Mouse (Mus musculus) CH12.LX (cell line): ENCODE measurements around the gene Arsa. TPM values are rescaled to one million over a fixed set of nuclear protein-coding genes. Genes with fewer than 3 reads are reported as not detected.

Experiments
- DNase-seq: peaks from one replicate; pipeline ENCODE4 v3.0.0-alpha.2; 2013; ENCODE audit errors: extremely low read depth
- H3K27ac ChIP-seq: 2 replicates; pipeline ENCODE4 v1.5.1; 2012; ENCODE audit warnings: low read depth, mild to moderate bottlenecking, control low read depth, moderate library complexity; ENCODE audit not compliant: insufficient read depth
- H3K27me3 ChIP-seq: replicated peaks from 2 replicates; pipeline ENCODE3; 2012; ENCODE audit warnings: inconsistent platforms
- H3K36me3 ChIP-seq, 2 experiments: replicated peaks in 1 of 2; 2 replicates each; pipeline versions ENCODE3 to v1.6.1; 2012; ENCODE audit warnings: inconsistent platforms in 1 of 2, low read length in 1 of 2, mild to moderate bottlenecking in 1 of 2, mixed read lengths in 1 of 2, moderate library complexity in 1 of 2; ENCODE audit not compliant: control insufficient read depth in 1 of 2, insufficient read depth in 1 of 2
- H3K4me1 ChIP-seq, 2 experiments: 2 replicates each; pipeline ENCODE4 v1.6.1; 2012; ENCODE audit warnings: inconsistent platforms in 1 of 2, moderate library complexity in 1 of 2; ENCODE audit not compliant: insufficient read depth in 2 of 2, control insufficient read depth in 1 of 2
- H3K4me2 ChIP-seq: 2 replicates; pipeline ENCODE4 v1.6.1; 2012; ENCODE audit warnings: low read depth, mild to moderate bottlenecking, control low read depth; ENCODE audit not compliant: poor library complexity, insufficient read depth, severe bottlenecking
- H3K4me3 ChIP-seq, 3 experiments: fragments of 150-350 bp in 1 of 3; sonication (generic) in 1 of 3; replicated peaks in 1 of 3; 2 replicates each; pipeline versions ENCODE3 to v1.5.1; 2011 to 2012; ENCODE audit warnings: low read depth in 2 of 3, low read length in 2 of 3, mild to moderate bottlenecking in 2 of 3, moderate library complexity in 2 of 3, control low read depth in 1 of 3, improper control_type of control experiment in 1 of 3, inconsistent platforms in 1 of 3, mixed read lengths in 1 of 3; ENCODE audit not compliant: poor library complexity in 1 of 3
- H3K79me2 ChIP-seq: replicated peaks from 2 replicates; pipeline ENCODE4 v1.6.1; 2012; ENCODE audit warnings: mild to moderate bottlenecking, moderate library complexity; ENCODE audit not compliant: control insufficient read depth, poor library complexity, insufficient read depth, severe bottlenecking; ENCODE audit errors: extremely low read depth
- H3K9ac ChIP-seq: 2 replicates; pipeline ENCODE4 v1.6.1; 2012; ENCODE audit warnings: low read depth, mild to moderate bottlenecking, control low read depth, moderate library complexity; ENCODE audit not compliant: insufficient read depth
- H3K9me3 ChIP-seq: replicated peaks from 2 replicates; pipeline ENCODE3; 2012; ENCODE audit warnings: low read length, inconsistent platforms, mixed read lengths
- BHLHE40 ChIP-seq: IDR thresholded peaks from 2 replicates; pipeline ENCODE4 v1.6.1; 2011; ENCODE audit warnings: mild to moderate bottlenecking, low read depth, low read length, improper control_type of control experiment
- CHD2 ChIP-seq: IDR thresholded peaks from 2 replicates; pipeline ENCODE4 v1.6.1; 2011; ENCODE audit warnings: low read length, improper control_type of control experiment
- E2F4 ChIP-seq: IDR thresholded peaks from 2 replicates; pipeline ENCODE4 v1.6.1; 2011; ENCODE audit warnings: low read depth, low read length, improper control_type of control experiment; ENCODE audit not compliant: insufficient replicate concordance
- ELF1 ChIP-seq: IDR thresholded peaks from 2 replicates; pipeline ENCODE4 v1.6.1; 2014; ENCODE audit warnings: low read depth, mild to moderate bottlenecking, inconsistent platforms, low read length, improper control_type of control experiment
- EP300 ChIP-seq: IDR thresholded peaks from 2 replicates; pipeline ENCODE4 v1.6.1; 2011; ENCODE audit warnings: low read length, improper control_type of control experiment
- ETS1 ChIP-seq: conservative IDR thresholded peaks from 2 replicates; pipeline ENCODE4 v1.6.1; 2012; ENCODE audit warnings: low read depth, mild to moderate bottlenecking, inconsistent platforms, low read length, improper control_type of control experiment, moderate library complexity
- JUN ChIP-seq: IDR thresholded peaks from 2 replicates; pipeline ENCODE4 v1.6.1; 2011; ENCODE audit warnings: low read depth, mild to moderate bottlenecking, low read length, improper control_type of control experiment, moderate library complexity; ENCODE audit not compliant: insufficient read depth
- JUND ChIP-seq: conservative IDR thresholded peaks from 2 replicates; pipeline ENCODE4 v1.6.1; 2011; ENCODE audit warnings: low read depth, low read length, improper control_type of control experiment
- MAFK ChIP-seq: IDR thresholded peaks from 2 replicates; pipeline ENCODE4 v1.6.1; 2011; ENCODE audit warnings: low read length, improper control_type of control experiment; ENCODE audit not compliant: insufficient replicate concordance
- MAX ChIP-seq: IDR thresholded peaks from 2 replicates; pipeline ENCODE4 v1.6.1; 2011; ENCODE audit warnings: low read length, improper control_type of control experiment
- MAZ ChIP-seq: IDR thresholded peaks from 2 replicates; pipeline ENCODE4 v1.6.1; 2012; ENCODE audit warnings: low read depth, mild to moderate bottlenecking, inconsistent platforms, low read length, improper control_type of control experiment, moderate library complexity
- MEF2A ChIP-seq: IDR thresholded peaks from 2 replicates; pipeline ENCODE4 v1.6.1; 2014; ENCODE audit warnings: low read depth, mild to moderate bottlenecking, inconsistent platforms, low read length, improper control_type of control experiment, borderline replicate concordance
- MXI1 ChIP-seq: IDR thresholded peaks from 2 replicates; pipeline ENCODE4 v1.6.1; 2011; ENCODE audit warnings: mild to moderate bottlenecking, low read depth, low read length, improper control_type of control experiment
- NELFE ChIP-seq: IDR thresholded peaks from 2 replicates; pipeline ENCODE4 v1.6.1; 2011; ENCODE audit warnings: low read depth, low read length, improper control_type of control experiment
- POLR2A ChIP-seq: IDR thresholded peaks from 2 replicates; pipeline ENCODE4 v1.6.1; 2011; ENCODE audit warnings: low read depth, mild to moderate bottlenecking, improper control_type of control experiment, low read length
- RAD21 ChIP-seq: IDR thresholded peaks from 2 replicates; pipeline ENCODE4 v1.6.1; 2011; ENCODE audit warnings: low read depth, mild to moderate bottlenecking, low read length, improper control_type of control experiment, moderate library complexity
- SIN3A ChIP-seq: IDR thresholded peaks from 2 replicates; pipeline ENCODE4 v1.6.1; 2012; ENCODE audit warnings: low read length, improper control_type of control experiment, inconsistent platforms
- TCF12 ChIP-seq: IDR thresholded peaks from 2 replicates; pipeline ENCODE4 v1.6.1; 2014; ENCODE audit warnings: low read depth, mild to moderate bottlenecking, inconsistent platforms, low read length, improper control_type of control experiment
- UBTF ChIP-seq: IDR thresholded peaks from 2 replicates; pipeline ENCODE4 v1.6.1; 2012; ENCODE audit warnings: low read depth, mild to moderate bottlenecking, inconsistent platforms, low read length, improper control_type of control experiment, moderate library complexity
- USF1 ChIP-seq: IDR thresholded peaks from 2 replicates; pipeline ENCODE4 v1.6.1; 2014; ENCODE audit warnings: low read depth, mild to moderate bottlenecking, inconsistent platforms, low read length, improper control_type of control experiment
- USF2 ChIP-seq: conservative IDR thresholded peaks from 2 replicates; pipeline ENCODE4 v1.6.1; 2011; ENCODE audit warnings: low read depth, low read length, improper control_type of control experiment
- ZC3H11A ChIP-seq: IDR thresholded peaks from 2 replicates; pipeline ENCODE4 v1.6.1; 2012; ENCODE audit warnings: low read depth, mild to moderate bottlenecking, inconsistent platforms, low read length, improper control_type of control experiment
- ZMIZ1 ChIP-seq: IDR thresholded peaks from 2 replicates; pipeline ENCODE4 v1.6.1; 2012; ENCODE audit warnings: low read depth, mild to moderate bottlenecking, inconsistent platforms, low read length, improper control_type of control experiment
- dilution Hi-C: fragments of 300-500 bp; cut with MboI; formaldehyde crosslinking; loops from 2 replicates; pipeline ENCODE4 v1.14.3; 2020; ENCODE audit warnings: low sequenced_read_pairs; ENCODE audit not compliant: extremely low pct_unique_long_range_greater_than_20kb, extremely low pct_ligation_motif_present
- in situ Hi-C: fragments of 300-500 bp; cut with MboI; formaldehyde crosslinking; loops from 3 replicates; pipeline ENCODE4 v1.14.3; 2019; ENCODE audit warnings: low sequenced_read_pairs, low pct_ligation_motif_present, low pct_unique_long_range_greater_than_20kb, mixed read lengths
- polyA plus RNA-seq: library from polyadenylated mRNA; unstranded; fragments of >175 nt; gene quantifications from 2 replicates; pipeline ENCODE4 v1.2.1, GENCODE M21; 2012; ENCODE audit warnings: low read depth; ENCODE audit not compliant: insufficient read length
- total RNA-seq, 2 experiments: library from RNA; depleted of rRNA; stranded (reverse); fragments of 300-350 nt in 1 of 2; fragments of >200 nt in 1 of 2; gene quantifications; 2 replicates each; pipeline ENCODE4 v1.2.3; 2012 to 2014

The Arsa gene
- total and polyA plus RNA-seq, 3 experiments: 9.3 to 10.3 (median 9.9) TPM

GRCm38 (mm10) chr15:89475611-89476474, 1.4 kb downstream of the Arsa start:
- Histone ChIP-seq H3K4me1 (peaks cover 11 to 29% of the 10 kb centered on the region in 2 experiments), H3K27ac (no peak overlapping the region), H3K4me2 (peak overlapping the region; percentile 59), H3K79me2 (no peaks in the 10 kb centered on the region), H3K36me3 (peaks cover 2 to 35% of the 10 kb centered on the region in 2 experiments), H3K4me3 (peak overlapping the region; percentile 63 to 95 (median 71)), H3K9ac (peak overlapping the region; percentile 60), H3K9me3 (no peaks in the 10 kb centered on the region), H3K27me3 (no peaks in the 10 kb centered on the region)
- in situ Hi-C loops (loop anchor here (5.0 kb wide), 1 partner anchor 56 kb away; no protein-coding TSS in a partner anchor), dilution Hi-C loops (no loop called here)
- peak; percentile 94 for DNase-seq
- TF ChIP-seq BHLHE40: peak; percentile 86
- peak; percentile 96 for TF ChIP-seq USF2
- peak; percentile 95 for TF ChIP-seq MAX
- no peak for TF ChIP-seq CHD2
- TF ChIP-seq NELFE: peak; percentile 77
- peak; percentile 55; the same call in 1 of the 2 replicates for TF ChIP-seq ZMIZ1
- TF ChIP-seq E2F4: no peak
- TF ChIP-seq MAFK: no peak
- peak; percentile 81 for TF ChIP-seq POLR2A
- no peak for TF ChIP-seq ZC3H11A
- TF ChIP-seq TCF12: peak; percentile 78
- TF ChIP-seq EP300: no peak
- TF ChIP-seq MAZ: no peak
- TF ChIP-seq USF1: peak; percentile 96
- no peak; the same call in 1 of the 2 replicates for TF ChIP-seq MEF2A
- no peak for TF ChIP-seq JUND
- TF ChIP-seq JUN: no peak
- TF ChIP-seq MXI1: peak; percentile 45; the same call in 1 of the 2 replicates
- no peak for TF ChIP-seq ETS1
- TF ChIP-seq ELF1: peak; percentile 57
- TF ChIP-seq UBTF: no peak
- TF ChIP-seq RAD21: no peak
- peak; percentile 26 for TF ChIP-seq SIN3A
